Mouse (Mus musculus): ENCODE measurements around the gene Meltf.
"Not testable (repeated sequence)": the region's sequence is repeated elsewhere in the genome, so short reads cannot be mapped to it uniquely, and the experiment has no call there.

Gene Meltf

GRCm38 (mm10) chr16:31933751-31934549 is 55.3 kb downstream of the Meltf start, which contains the start of gene Pigz:
Gene Pigz, plus strand, starts transcription at chr16:31933851.
- DNase-seq (ENCODE audit: extremely low spot score, low spot score) = peak; percentile 67

- DNase-seq (ENCODE audit: extremely low spot score, low spot score) = peak; percentile 47
These were observed 56.0 kb downstream of the Meltf start for GRCm38 (mm10) chr16:31934550-31935010.

GRCm38 (mm10) chr16:31935091-31935979 is 56.7 kb downstream of the Meltf start:
- peak; percentile 51 for DNase-seq (ENCODE audit: extremely low spot score, low spot score)

- DNase-seq (ENCODE audit: extremely low spot score, low spot score) = no peak
These were observed 58.0 kb downstream of the Meltf start for GRCm38 (mm10) chr16:31936568-31936967.

- DNase-seq (ENCODE audit: extremely low spot score, low spot score) = no peak
These were observed 60.2 kb downstream of the Meltf start for GRCm38 (mm10) chr16:31938856-31939255.

GRCm38 (mm10) chr16:31940586-31940985 is 62.0 kb downstream of the Meltf start:
- no peak for DNase-seq (ENCODE audit: extremely low spot score, low spot score)

GRCm38 (mm10) chr16:31943980-31944379 is 65.4 kb downstream of the Meltf start:
- DNase-seq (ENCODE audit: extremely low spot score, low spot score) = peak; percentile 78

GRCm38 (mm10) chr16:31944698-31945255 is 66.2 kb downstream of the Meltf start:
- DNase-seq (ENCODE audit: extremely low spot score, low spot score) = no peak

GRCm38 (mm10) chr16:31945372-31945771 is 66.8 kb downstream of the Meltf start:
- DNase-seq (ENCODE audit: extremely low spot score, low spot score) = no peak

- DNase-seq (ENCODE audit: extremely low spot score, low spot score) = not testable (repeated sequence)
These were observed 67.4 kb downstream of the Meltf start for GRCm38 (mm10) chr16:31945986-31946385.

GRCm38 (mm10) chr16:31947333-31947732 is 68.7 kb downstream of the Meltf start:
- no peak for DNase-seq (ENCODE audit: extremely low spot score, low spot score)

- DNase-seq (ENCODE audit: extremely low spot score, low spot score) = no peak
These were observed 69.3 kb downstream of the Meltf start for GRCm38 (mm10) chr16:31947901-31948316.

- peak; percentile 98 for DNase-seq (ENCODE audit: extremely low spot score, low spot score)
These were observed 69.8 kb downstream of the Meltf start, which contains the start of the genes 0610012G03Rik and Ncbp2 for GRCm38 (mm10) chr16:31948345-31948774. Gene 0610012G03Rik, minus strand, starts transcription at chr16:31948494. Gene Ncbp2, plus strand, starts transcription at chr16:31948513.

All from neural tube, embryonic 10.5 days (tissue).